Mouse (Mus musculus): ENCODE results near the gene Vwf. TPM values are rescaled to one million over a fixed set of nuclear protein-coding genes. Genes with fewer than 3 reads are reported as not detected.

Gene Vwf
- polyA plus RNA-seq, 1 experiment from 2014 or later: 9.0 TPM

- H3K9me3 ChIP-seq (ENCODE audit: control insufficient read depth, low read length): no peaks in the 10 kb centered on the region
- no peaks in the 10 kb centered on the region for H3K27me3 ChIP-seq (ENCODE audit: control insufficient read depth, insufficient read depth, low read length)
- ATAC-seq (replicated peaks; ENCODE audit: low FRiP score): no peak
- H3K9ac ChIP-seq (ENCODE audit: low read length): no peak overlapping the region
- H3K36me3 ChIP-seq (ENCODE audit: control insufficient read depth, insufficient read depth, low read length): no peaks in the 10 kb centered on the region
- H3K4me3 ChIP-seq (ENCODE audit: low read depth, low read length): no peak overlapping the region
- no peak overlapping the region for H3K27ac ChIP-seq (ENCODE audit: low read depth, low read length)
- no peak for DNase-seq (ENCODE audit: low spot score)
- 76% methylated on average over 11 of the region's 11 CpGs for WGBS
- no peaks in the 10 kb centered on the region for H3K4me1 ChIP-seq (replicated peaks; ENCODE audit: control insufficient read depth, insufficient read depth, low read length)
- no peak overlapping the region for H3K4me2 ChIP-seq (ENCODE audit: low read depth, low read length, severe bottlenecking)
These were observed 183.5 kb downstream of the Vwf start for GRCm38 (mm10) chr6:125729986-125730535.

Other genes with a start within 250 kb of the Vwf start
- gene Ltbr, start 232.9 kb upstream of the Vwf start, polyA plus RNA-seq (2014; fragmentation: Nextera tagmentation; extraction: Ambion mirVana): 15.6 and 16.6 TPM in 2 replicates
- gene Scnn1a, start 226.1 kb upstream of the Vwf start, polyA plus RNA-seq (2014; fragmentation: Nextera tagmentation; extraction: Ambion mirVana): 0.21 and 0.28 TPM in 2 replicates
- gene Tnfrsf1a, start 197.4 kb upstream of the Vwf start, polyA plus RNA-seq (2014; fragmentation: Nextera tagmentation; extraction: Ambion mirVana): 24.0 and 25.9 TPM in 2 replicates
- gene Plekhg6, start 166.0 kb upstream of the Vwf start, polyA plus RNA-seq (2014; fragmentation: Nextera tagmentation; extraction: Ambion mirVana): 0.12 and 0.19 TPM in 2 replicates
- gene Cd9, start 52.0 kb upstream of the Vwf start, polyA plus RNA-seq (2014; fragmentation: Nextera tagmentation; extraction: Ambion mirVana): 40.5 and 47.4 TPM in 2 replicates
- gene Ano2, start 143.6 kb downstream of the Vwf start, polyA plus RNA-seq (2014; fragmentation: Nextera tagmentation; extraction: Ambion mirVana): 0.28 and 0.44 TPM in 2 replicates